In genomic region chr16:16303888-16304287, GRCm38 (mm10) we compare ENCODE assay signal across 8 mouse cellular contexts. TPM values are rescaled to one million over a fixed set of nuclear protein-coding genes. Genes with fewer than 3 reads are reported as not detected.
DNase-seq lines count a peak whose midpoint lies in the region; ATAC-seq lines count a peak whose summit lies in the region.

No protein-coding gene starts in this region.

- WGBS in kidney, embryonic 16.5 days = 14% methylated on average over 7 of the region's 7 CpGs
- 18% methylated on average over 7 of the region's 7 CpGs for WGBS in intestine, embryonic 14.5 days
- WGBS in neural tube, embryonic 14.5 days = 20% methylated on average over 7 of the region's 7 CpGs

- H3K9me3 ChIP-seq in kidney, embryonic 16.5 days (ENCODE audit: low read length) = no peaks in the 10 kb centered on the region
- no peaks in the 10 kb centered on the region for H3K9me3 ChIP-seq in intestine, embryonic 14.5 days (ENCODE audit: control insufficient read depth, low read length)
- H3K9me3 ChIP-seq in neural tube, embryonic 14.5 days (ENCODE audit: control insufficient read depth, low read length) = no peaks in the 10 kb centered on the region

- peak overlapping the region; percentile 77 for H3K4me2 ChIP-seq in kidney, embryonic 16.5 days (replicated peaks; ENCODE audit: low read depth, low read length)
- H3K4me2 ChIP-seq in intestine, embryonic 14.5 days (ENCODE audit: low read length) = peak overlapping the region; percentile 71
- H3K4me2 ChIP-seq in neural tube, embryonic 14.5 days (ENCODE audit: low read depth, low read length) = peak overlapping the region; percentile 86

- peak overlapping the region; percentile 97 for H3K4me3 ChIP-seq in kidney, embryonic 16.5 days (ENCODE audit: low read length)
- H3K4me3 ChIP-seq in intestine, embryonic 14.5 days (ENCODE audit: low read depth, low read length) = peak overlapping the region; percentile 96
- peak overlapping the region; percentile 92 for H3K4me3 ChIP-seq in neural tube, embryonic 14.5 days (ENCODE audit: low read depth, low read length)

- H3K9ac ChIP-seq in kidney, embryonic 16.5 days (replicated peaks; ENCODE audit: low read length) = peak overlapping the region; percentile 93
- H3K9ac ChIP-seq in intestine, embryonic 14.5 days (ENCODE audit: low read length) = peak overlapping the region; percentile 90
- peak overlapping the region; percentile 72 for H3K9ac ChIP-seq in neural tube, embryonic 14.5 days (replicated peaks; ENCODE audit: low read depth, low read length)

- peaks cover 10% of the 10 kb centered on the region; the same call in 1 of the 2 replicates for H3K36me3 ChIP-seq in kidney, embryonic 16.5 days (ENCODE audit: insufficient read depth, low read length)
- peaks cover 36% of the 10 kb centered on the region for H3K36me3 ChIP-seq in intestine, embryonic 14.5 days (ENCODE audit: control insufficient read depth, insufficient read depth, low read length)
- H3K36me3 ChIP-seq in neural tube, embryonic 14.5 days (ENCODE audit: control insufficient read depth, insufficient read depth, low read length) = peaks cover 9% of the 10 kb centered on the region

- peak overlapping the region; percentile 94; the same call in 1 of the 2 replicates for H3K27ac ChIP-seq in kidney, embryonic 16.5 days (ENCODE audit: low read length)
- peak overlapping the region; percentile 96 for H3K27ac ChIP-seq in intestine, embryonic 14.5 days (ENCODE audit: low read depth)
- H3K27ac ChIP-seq in neural tube, embryonic 14.5 days (ENCODE audit: low read depth, low read length) = no peak overlapping the region

- ATAC-seq in kidney, embryonic 16.5 days (ENCODE audit: low FRiP score, low TSS enrichment) = no peak
- no peak for ATAC-seq in intestine, embryonic 14.5 days (replicated peaks; ENCODE audit: low FRiP score, low TSS enrichment, low read depth)
- no peak for ATAC-seq in neural tube, embryonic 14.5 days (ENCODE audit: low read depth)
- no peak for ATAC-seq in inflammation-experienced regulatory T-cells, adult 6 months

- DNase-seq in kidney, adult 18-20 months = no peak
- peak; percentile 25 for DNase-seq in c-Kit-positive CD71-positive TER-119-negative erythroid progenitor cells, embryonic 14.5 days (ENCODE audit: low read depth)
- no peak for DNase-seq in intestine, embryonic 14.5 days (ENCODE audit: low spot score)
- DNase-seq in adrenal gland, postnatal 36 days = no peak
- DNase-seq in gastrocnemius, adult 18-20 months (ENCODE audit: low spot score) = no peak

- H3K4me1 ChIP-seq in kidney, embryonic 16.5 days (ENCODE audit: insufficient read depth, low read length) = peaks cover 12% of the 10 kb centered on the region
- H3K4me1 ChIP-seq in intestine, embryonic 14.5 days (replicated peaks; ENCODE audit: control insufficient read depth, insufficient read depth, low read length) = peaks cover 8% of the 10 kb centered on the region
- H3K4me1 ChIP-seq in neural tube, embryonic 14.5 days (ENCODE audit: control insufficient read depth, insufficient read depth, low read length) = peaks cover 11% of the 10 kb centered on the region

- no peaks in the 10 kb centered on the region for H3K27me3 ChIP-seq in kidney, embryonic 16.5 days (ENCODE audit: insufficient read depth, low read length)
- no peaks in the 10 kb centered on the region for H3K27me3 ChIP-seq in intestine, embryonic 14.5 days (replicated peaks; ENCODE audit: control insufficient read depth, insufficient read depth, low read length)
- H3K27me3 ChIP-seq in neural tube, embryonic 14.5 days (ENCODE audit: control insufficient read depth, insufficient read depth, low read length) = no peaks in the 10 kb centered on the region

RNA-seq across cellular contexts. Expression of gene Yars2, which starts 1.1 kb away (rescaled TPM):
- 34.2 and 36.3 TPM in 2 replicates for polyA plus RNA-seq in kidney, embryonic 16.5 days (2015; fragmentation: Nextera tagmentation; extraction: Ambion mirVana)
- 49.5 and 51.0 TPM in 2 replicates for polyA plus RNA-seq in intestine, embryonic 14.5 days (2014; fragmentation: Nextera tagmentation; extraction: Ambion mirVana)
- 27.0 and 30.5 TPM in 2 replicates for polyA plus RNA-seq in neural tube, embryonic 14.5 days (2014; fragmentation: Nextera tagmentation; extraction: Ambion mirVana)
- total RNA-seq in adrenal gland, postnatal 36 days (2021) = 10 to 100 TPM; 36.6 to 39.7 TPM
- 1 to 10 TPM; 3.4 to 6.5 (median 5.0) TPM for polyA plus RNA-seq in inflammation-experienced regulatory T-cells, adult 6 months (2017; shearing (Covaris generic))
- 10 to 100 TPM; 19.8 to 20.2 TPM for total RNA-seq in gastrocnemius, adult 18-20 months (2021)

RNA-seq across cellular contexts. Expression of gene Dnm1l, which starts 54.9 kb away (rescaled TPM):
- polyA plus RNA-seq in kidney, embryonic 16.5 days (2015; fragmentation: Nextera tagmentation; extraction: Ambion mirVana) = 56.3 and 61.2 TPM in 2 replicates
- 61.6 and 64.6 TPM in 2 replicates for polyA plus RNA-seq in intestine, embryonic 14.5 days (2014; fragmentation: Nextera tagmentation; extraction: Ambion mirVana)
- 116 and 117 TPM in 2 replicates for polyA plus RNA-seq in neural tube, embryonic 14.5 days (2014; fragmentation: Nextera tagmentation; extraction: Ambion mirVana)
- total RNA-seq in adrenal gland, postnatal 36 days (2021) = 10 to 100 TPM; 69.7 to 80.7 TPM
- 10 to 100 TPM; 50.9 to 64.8 (median 53.6) TPM for polyA plus RNA-seq in inflammation-experienced regulatory T-cells, adult 6 months (2017; shearing (Covaris generic))
- 10 to 100 TPM; 56.6 to 59.9 TPM for total RNA-seq in gastrocnemius, adult 18-20 months (2021)
